8 mouse cellular contexts compared by ENCODE assay signal in the genomic region with DNA sequence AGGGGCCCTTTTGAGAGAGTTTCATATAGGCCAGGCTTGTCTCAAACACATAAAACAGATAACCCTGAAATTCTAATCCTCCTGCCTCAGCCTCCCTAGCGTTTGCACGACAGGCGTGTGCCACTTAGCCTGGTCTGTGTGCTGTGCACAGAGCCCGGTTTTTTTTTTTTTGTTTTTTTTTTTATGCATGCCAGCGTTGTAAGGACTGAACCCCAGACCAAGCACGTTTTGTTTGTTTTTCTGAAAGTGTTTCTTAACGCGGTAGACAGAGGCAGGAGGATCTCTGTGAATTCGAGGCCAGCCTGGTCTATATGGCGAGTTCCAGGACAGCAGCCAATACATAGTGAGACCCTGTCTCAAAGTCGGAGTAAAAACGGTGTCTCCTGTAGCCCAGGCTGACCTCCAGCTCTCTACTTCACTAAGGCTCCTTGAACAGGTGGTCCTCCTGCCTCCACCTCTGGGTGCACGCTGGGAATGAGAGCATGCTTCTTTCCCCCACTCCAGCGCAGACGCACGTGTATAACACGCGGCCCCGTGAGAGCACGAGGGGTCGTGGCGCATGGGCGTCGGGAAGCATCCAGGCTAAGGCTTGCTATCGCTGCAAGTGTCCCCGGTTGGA. TPM values are rescaled to one million over a fixed set of nuclear protein-coding genes. Genes with fewer than 3 reads are reported as not detected.
DNase-seq lines count a peak whose midpoint lies in the region; ATAC-seq and TF ChIP-seq lines count a peak whose summit lies in the region.

TSS of gene Ssbp4 (minus strand) at position 124 of the 619 bp plus-strand sequence.

- H3K36me3 ChIP-seq in ES-Bruce4 (ENCODE audit: control insufficient read depth, insufficient read depth, low read length, poor library complexity, severe bottlenecking) = no peaks in the 10 kb centered on the region
- H3K36me3 ChIP-seq in forebrain, embryonic 10.5 days (replicated peaks) = peaks cover 10% of the 10 kb centered on the region; the same call in 1 of the 2 replicates
- H3K36me3 ChIP-seq in limb, embryonic 15.5 days = 0 out of 2 replicates have a peak, but pooled peaks cover 5% of the 10 kb centered on the region
- no peaks in the 10 kb centered on the region for H3K36me3 ChIP-seq in stomach, embryonic 15.5 days

- H3K4me3 ChIP-seq in ES-Bruce4 (ENCODE audit: low read depth, low read length) = peak within 1 kb of the TSS; percentile 93
- H3K4me3 ChIP-seq in forebrain, embryonic 10.5 days = peak within 1 kb of the TSS; percentile 69
- peak within 1 kb of the TSS; percentile 77 for H3K4me3 ChIP-seq in limb, embryonic 15.5 days
- H3K4me3 ChIP-seq in stomach, embryonic 15.5 days (replicated peaks) = peak within 1 kb of the TSS; percentile 81

- 5% methylated on average over 26 of the region's 26 CpGs for WGBS in forebrain, embryonic 10.5 days
- 3% methylated on average over 26 of the region's 26 CpGs for WGBS in limb, embryonic 15.5 days
- 6% methylated on average over 26 of the region's 26 CpGs for WGBS in stomach, embryonic 15.5 days

- H3K9me3 ChIP-seq in ES-Bruce4 (replicated peaks; ENCODE audit: control insufficient read depth, insufficient read depth, low read length, poor library complexity, severe bottlenecking) = no peaks in the 10 kb centered on the region
- H3K9me3 ChIP-seq in forebrain, embryonic 10.5 days = no peaks in the 10 kb centered on the region
- no peaks in the 10 kb centered on the region for H3K9me3 ChIP-seq in limb, embryonic 15.5 days
- H3K9me3 ChIP-seq in stomach, embryonic 15.5 days = no peaks in the 10 kb centered on the region

- TF ChIP-seq CTCF in ES-Bruce4 (IDR thresholded peaks at IDR 0.05; ENCODE audit: low read depth, low read length) = no peak

- no peak for ATAC-seq in limb, embryonic 15.5 days (ENCODE audit: insufficient number of reproducible peaks, low FRiP score, low TSS enrichment, low read depth)
- no peak for ATAC-seq in stomach, embryonic 15.5 days (ENCODE audit: insufficient read depth, low FRiP score, low read depth)

- TF ChIP-seq POLR2A in ES-Bruce4 (IDR thresholded peaks at IDR 0.05; ENCODE audit: insufficient read depth, low read length) = no peak

- DNase-seq in embryo, embryonic 10 days (ENCODE audit: low spot score) = peak; percentile 35
- no peak for DNase-seq in embryo, embryonic 9.5 days (ENCODE audit: extremely low spot score)
- no peak for DNase-seq in forebrain, embryonic 10.5 days (ENCODE audit: extremely low spot score, low spot score)
- no peak for DNase-seq in heart, postnatal 4 days
- no peak for DNase-seq in thymus, postnatal 25 days

- no peaks in the 10 kb centered on the region for H3K27me3 ChIP-seq in ES-Bruce4 (ENCODE audit: control insufficient read depth, insufficient read depth, low read length, poor library complexity, severe bottlenecking)
- peaks cover 24% of the 10 kb centered on the region for H3K27me3 ChIP-seq in forebrain, embryonic 10.5 days (ENCODE audit: poor library complexity, severe bottlenecking)
- H3K27me3 ChIP-seq in limb, embryonic 15.5 days = no peaks in the 10 kb centered on the region
- no peaks in the 10 kb centered on the region for H3K27me3 ChIP-seq in stomach, embryonic 15.5 days (replicated peaks)

- peak within 1 kb of the TSS; percentile 95 for H3K9ac ChIP-seq in ES-Bruce4 (ENCODE audit: low read depth, poor library complexity, severe bottlenecking)
- H3K9ac ChIP-seq in limb, embryonic 15.5 days = peak within 1 kb of the TSS; percentile 85
- H3K9ac ChIP-seq in stomach, embryonic 15.5 days = peak within 1 kb of the TSS; percentile 96

- H3K4me1 ChIP-seq in ES-Bruce4 (ENCODE audit: control insufficient read depth, insufficient read depth, low read length) = peaks cover 7% of the 10 kb centered on the region
- H3K4me1 ChIP-seq in forebrain, embryonic 10.5 days = peaks cover 84% of the 10 kb centered on the region
- H3K4me1 ChIP-seq in limb, embryonic 15.5 days = peaks cover 63% of the 10 kb centered on the region
- peaks cover 42% of the 10 kb centered on the region for H3K4me1 ChIP-seq in stomach, embryonic 15.5 days

- H3K4me2 ChIP-seq in limb, embryonic 15.5 days = peak within 1 kb of the TSS; percentile 95
- peak within 1 kb of the TSS; percentile 97 for H3K4me2 ChIP-seq in stomach, embryonic 15.5 days

- peak within 1 kb of the TSS; percentile 63 for H3K27ac ChIP-seq in ES-Bruce4 (ENCODE audit: insufficient read depth, low read length)
- peak within 1 kb of the TSS; percentile 94 for H3K27ac ChIP-seq in forebrain, embryonic 10.5 days
- peak within 1 kb of the TSS; percentile 99 for H3K27ac ChIP-seq in limb, embryonic 15.5 days
- H3K27ac ChIP-seq in stomach, embryonic 15.5 days = peak within 1 kb of the TSS; percentile 99

- TF ChIP-seq EP300 in ES-Bruce4 (IDR thresholded peaks at IDR 0.05; ENCODE audit: insufficient read depth, low read depth, low read length) = no peak

RNA-seq across cellular contexts. Expression of gene Ssbp4, which starts in this region (rescaled TPM):
- 49.9 and 50.2 TPM in 2 replicates for polyA plus RNA-seq in ES-Bruce4 (2011; ENCODE audit: insufficient read depth, insufficient read length, low read depth, missing spikeins)
- 74.4 and 84.1 TPM in 2 replicates for polyA plus RNA-seq in forebrain, embryonic 10.5 days (2016; fragmentation: Nextera tagmentation; extraction: Ambion mirVana)
- total RNA-seq in heart, postnatal 4 days (2021) = 10 to 100 TPM; 73.8 to 78.5 TPM
- polyA plus RNA-seq in limb, embryonic 15.5 days (2015; fragmentation: Nextera tagmentation; extraction: Ambion mirVana) = 119 and 120 TPM in 2 replicates
- 104 and 117 TPM in 2 replicates for polyA plus RNA-seq in stomach, embryonic 15.5 days (2015; fragmentation: Nextera tagmentation; extraction: Ambion mirVana)
